Mouse (Mus musculus) frontal cortex, postnatal 14 days (tissue): ENCODE results near the gene Fam189b.
"Not testable (repeated sequence)": the region's sequence is repeated elsewhere in the genome, so short reads cannot be mapped to it uniquely, and the experiment has no call there.

Experiments used
- DNase-seq, 2 experiments: peaks; one replicate each; pipeline ENCODE4 v3.0.0; 2022; ENCODE audit warnings: low spot score in 2 of 2

The Fam189b gene

GRCm38 (mm10) chr3:89183058-89183958, at the start of gene Fam189b:
Gene Fam189b (plus strand): TSS chr3:89183143.
- peak; percentile 85 to 86 for DNase-seq

GRCm38 (mm10) chr3:89133752-89134151, 49.2 kb upstream of the Fam189b start:
- DNase-seq = no peak

DNA sequence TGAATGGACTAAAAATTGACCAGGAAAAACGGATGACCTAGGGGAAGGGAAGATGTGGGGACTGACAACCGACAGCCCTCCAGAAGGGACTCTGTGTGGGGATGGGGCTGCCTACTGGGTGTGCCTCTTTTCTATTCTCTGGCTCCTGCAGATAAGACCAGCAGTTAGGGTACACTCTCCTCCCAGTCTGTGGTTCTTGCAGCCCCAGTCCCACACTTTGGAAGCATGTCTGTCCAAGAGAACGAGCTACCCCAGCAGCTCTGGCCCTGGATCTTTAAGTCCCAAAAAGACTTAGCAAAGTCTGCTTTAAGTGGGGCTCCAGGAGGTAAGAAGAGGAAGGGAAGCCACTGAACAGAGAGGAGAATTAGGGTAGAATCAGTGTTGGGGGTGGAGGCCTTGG, 47.0 kb upstream of the Fam189b start, which contains the start of gene Pklr:
Gene Pklr, plus strand, starts transcription at position 185 of the 400 bp plus-strand sequence.
- no peak for DNase-seq

DNA sequence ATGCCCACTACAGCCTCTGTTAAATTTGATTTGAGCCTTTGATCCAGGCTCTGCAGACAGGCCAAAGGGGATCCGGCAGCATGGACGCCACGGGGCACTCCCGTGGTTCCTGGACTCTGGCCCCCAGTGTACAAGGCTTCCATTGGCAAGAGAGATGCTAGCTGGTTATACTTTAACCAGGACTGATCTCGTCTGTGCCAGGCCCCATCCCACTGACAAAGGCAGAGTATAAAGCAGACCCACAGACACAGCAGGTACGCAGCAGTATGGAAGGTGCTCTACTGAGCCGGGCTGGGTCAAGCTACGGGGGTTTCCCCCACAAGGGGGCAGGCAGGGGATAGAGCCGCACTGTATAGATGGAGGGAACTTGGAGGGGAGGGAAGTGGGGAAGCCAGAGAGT, 46.6 kb upstream of the Fam189b start:
- DNase-seq = no peak

DNA sequence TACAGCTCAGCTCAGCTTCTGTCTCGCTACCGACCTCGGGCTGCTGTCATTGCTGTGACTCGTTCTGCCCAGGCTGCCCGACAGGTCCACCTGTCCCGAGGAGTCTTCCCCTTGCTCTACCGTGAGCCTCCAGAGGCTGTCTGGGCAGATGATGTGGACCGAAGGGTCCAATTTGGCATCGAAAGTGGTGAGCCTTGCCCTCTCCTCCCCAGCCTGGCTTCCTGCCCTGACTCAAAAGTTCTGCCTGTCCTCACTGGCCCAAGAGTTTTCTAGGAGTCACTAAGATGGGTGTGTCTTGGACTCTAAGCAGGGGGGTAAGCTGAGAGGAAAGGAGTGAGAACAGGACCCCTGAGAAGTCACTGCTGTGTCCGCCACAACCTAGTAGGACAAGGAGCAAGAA, 38.1 kb upstream of the Fam189b start:
- no peak for DNase-seq

GRCm38 (mm10) chr3:89145566-89145965, 37.4 kb upstream of the Fam189b start:
- no peak for DNase-seq

GRCm38 (mm10) chr3:89147101-89147978, 35.6 kb upstream of the Fam189b start:
- DNase-seq = no peak

- DNase-seq = no peak
Observed at GRCm38 (mm10) chr3:89147979-89148311, 35.0 kb upstream of the Fam189b start.

DNA sequence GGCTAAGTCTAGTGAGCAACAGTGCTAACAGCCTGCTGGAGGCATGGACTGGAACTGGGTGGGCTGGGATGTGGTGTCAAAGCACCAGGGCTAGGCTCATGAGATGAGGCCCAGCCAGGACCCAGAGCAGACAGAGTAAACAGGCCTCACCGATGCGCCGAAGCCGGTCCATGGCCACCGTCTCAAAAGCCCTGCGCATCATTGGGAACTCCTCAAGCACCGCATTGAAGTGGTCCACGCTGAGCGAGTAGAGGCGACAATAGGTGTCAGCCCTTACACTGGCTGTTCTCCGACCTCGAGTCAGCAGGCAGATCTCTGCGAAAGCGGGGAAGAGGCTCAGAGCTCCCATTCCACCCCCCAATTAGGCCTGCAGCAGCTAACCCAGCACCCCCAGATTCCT, 34.4 kb upstream of the Fam189b start:
- DNase-seq = no peak

DNA sequence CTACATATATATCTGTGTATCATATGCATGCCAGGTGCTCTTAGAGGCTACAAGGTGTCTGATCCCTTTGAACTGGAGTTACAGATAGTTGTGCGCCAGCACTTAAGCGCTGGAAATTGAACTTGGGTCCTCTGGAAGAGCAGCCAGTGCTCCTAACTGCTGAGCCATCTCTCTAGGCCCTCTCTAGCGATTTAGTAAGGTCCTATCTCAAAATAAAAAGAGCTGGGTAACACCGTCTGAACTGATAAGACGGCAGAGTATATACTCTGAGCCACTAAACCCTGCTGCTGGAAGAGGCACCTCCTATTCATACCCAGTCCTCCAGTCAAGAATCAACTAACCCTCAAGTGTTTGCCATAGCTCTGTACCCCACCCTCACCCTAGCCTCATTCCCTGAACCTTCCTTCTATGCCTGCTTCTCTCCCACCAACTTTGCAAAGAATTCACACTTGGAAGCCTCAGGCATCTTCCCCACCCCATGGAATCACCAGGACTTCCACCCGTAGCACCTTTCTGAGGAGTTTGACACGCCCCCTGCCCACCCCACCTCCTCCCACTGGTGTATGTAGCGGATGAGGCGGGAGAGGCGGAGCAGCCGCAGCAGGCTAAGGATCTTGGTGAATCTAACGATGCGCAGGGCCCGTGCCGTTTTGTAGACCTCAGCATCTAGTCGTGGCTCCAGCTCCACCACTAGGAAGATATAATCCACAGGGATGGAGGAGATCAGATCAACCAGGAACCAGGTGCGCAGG, 30.7 kb upstream of the Fam189b start:
- no peak for DNase-seq

DNA sequence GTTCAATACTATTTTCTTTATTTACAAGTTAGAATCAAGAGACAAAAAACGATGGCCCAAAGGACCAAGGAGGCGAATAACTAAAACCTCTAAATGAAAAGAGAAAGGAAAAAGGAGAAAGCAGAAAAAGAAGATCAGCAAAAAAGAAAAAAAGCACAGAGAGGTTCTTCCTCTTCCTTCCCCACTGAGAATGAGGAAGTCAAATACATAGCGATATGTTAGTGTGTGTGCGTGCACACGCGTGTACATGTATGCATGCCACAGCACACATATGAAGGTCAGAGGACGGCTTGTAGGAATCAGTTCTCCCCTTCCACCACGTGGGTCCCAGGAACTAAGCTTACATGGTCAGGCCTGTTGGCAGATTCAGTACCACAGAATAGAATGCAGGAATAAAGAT, 26.0 kb upstream of the Fam189b start:
- DNase-seq = no peak

DNA sequence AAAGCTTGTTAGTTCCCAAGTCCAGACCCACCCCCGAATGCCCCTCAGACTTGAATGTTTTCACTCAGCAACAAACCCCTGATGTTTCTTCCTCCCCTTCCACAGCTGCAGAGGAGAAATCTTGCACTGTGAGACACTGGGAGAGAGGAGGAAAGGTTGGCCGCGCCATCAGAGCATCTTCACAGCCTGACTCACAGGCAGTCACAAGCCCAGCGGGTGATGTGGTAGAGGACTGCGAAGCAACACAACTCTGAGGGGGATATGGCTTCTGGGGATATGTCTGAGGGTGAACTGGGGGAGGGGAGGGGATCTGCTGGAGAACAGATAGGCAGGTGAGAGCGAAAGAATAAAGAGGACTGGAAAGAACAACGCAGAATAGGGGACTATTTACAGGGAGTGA, 24.3 kb upstream of the Fam189b start:
- DNase-seq = no peak

DNA sequence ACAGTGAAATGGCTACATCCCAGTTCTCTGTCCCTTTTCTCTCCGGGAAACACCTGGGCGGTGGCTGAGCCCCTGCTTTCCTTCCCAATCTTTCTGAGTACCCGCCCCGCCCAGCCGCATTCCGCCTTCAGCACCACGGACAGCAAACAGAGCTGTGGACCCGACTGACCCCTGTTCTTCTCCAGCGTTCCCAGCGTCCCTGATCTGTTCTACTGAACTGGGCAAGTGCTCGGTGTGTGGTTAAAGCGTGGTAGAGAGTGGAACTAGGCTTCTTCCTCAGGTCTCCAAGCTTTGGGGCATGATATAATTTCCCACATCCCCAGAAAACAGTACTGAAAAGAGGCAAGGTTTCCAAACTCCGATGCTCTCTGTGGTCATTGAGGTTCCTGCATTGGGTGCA, 23.7 kb upstream of the Fam189b start:
- no peak for DNase-seq

DNA sequence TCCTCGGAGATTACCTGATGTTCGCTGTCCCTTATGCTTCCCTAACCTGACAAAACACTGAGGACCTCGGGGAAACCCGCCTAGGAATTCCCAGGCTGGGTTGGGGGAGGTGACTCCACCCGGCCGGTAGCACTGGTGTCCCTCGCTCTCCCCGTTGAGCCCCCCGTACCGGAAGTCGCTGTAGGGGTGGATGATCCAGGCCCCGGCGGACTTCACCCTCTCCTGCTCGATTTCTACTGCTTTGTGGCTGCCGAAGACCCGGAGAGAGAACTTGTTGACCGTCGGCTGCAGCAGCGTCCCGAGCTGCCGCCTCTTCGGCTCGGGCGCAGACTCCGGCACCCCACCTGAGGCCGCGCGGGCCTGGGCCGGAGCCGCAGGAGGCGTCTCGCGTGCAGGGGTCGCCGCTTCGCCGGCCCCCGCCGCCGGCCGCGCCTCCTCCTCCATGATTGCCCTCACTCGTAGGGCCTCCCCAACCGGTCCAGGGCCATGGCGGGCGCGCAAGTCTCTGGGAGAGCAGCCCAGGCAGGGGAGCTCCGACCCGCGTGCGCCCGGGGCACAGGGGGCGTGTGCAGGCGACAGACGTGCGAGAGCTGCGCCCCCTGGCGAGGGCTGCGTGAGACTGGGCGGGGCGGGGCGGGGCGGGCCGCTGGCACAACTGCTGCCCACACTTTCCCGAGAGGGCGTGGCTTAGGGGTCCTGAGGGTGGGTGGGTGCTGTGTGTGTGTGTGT, 23.2 kb upstream of the Fam189b start, which contains the start of gene Hcn3:
Gene Hcn3, minus strand, starts transcription at position 581 of the 729 bp plus-strand sequence.
- no peak for DNase-seq

- not testable (repeated sequence) for DNase-seq
Observed at GRCm38 (mm10) chr3:89161207-89161606, 21.7 kb upstream of the Fam189b start.

GRCm38 (mm10) chr3:89161786-89162185, 21.2 kb upstream of the Fam189b start:
- no peak for DNase-seq

GRCm38 (mm10) chr3:89163123-89163522, 19.8 kb upstream of the Fam189b start:
- no peak for DNase-seq

DNA sequence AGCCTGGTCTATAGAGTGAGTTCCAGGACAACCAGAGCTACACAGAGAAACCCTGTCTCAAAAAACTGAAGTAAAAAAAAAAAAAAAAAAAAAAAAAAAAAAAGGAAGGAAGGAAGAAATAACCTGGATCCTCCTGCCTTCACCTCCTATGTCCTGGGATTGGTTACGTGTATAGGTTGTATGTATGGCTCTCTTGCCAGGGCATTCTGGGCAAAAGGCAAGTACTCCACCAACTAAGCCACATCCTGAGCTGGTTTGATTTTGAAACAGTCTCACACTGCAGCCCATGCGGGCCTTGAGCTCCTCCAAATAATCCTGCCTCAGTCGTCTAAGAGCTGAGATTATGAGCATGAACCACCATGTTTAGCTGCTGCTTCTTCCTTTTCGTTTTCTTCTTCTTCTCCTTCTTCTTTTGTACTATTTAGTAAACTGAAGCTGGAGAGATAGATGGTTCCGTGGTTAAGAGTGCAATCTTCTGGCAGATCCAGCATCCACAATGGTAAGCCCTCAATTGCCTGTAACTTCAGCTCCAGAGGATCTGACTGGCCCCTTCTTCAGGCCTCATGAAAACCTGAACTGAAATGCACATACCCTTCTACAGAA, 19.2 kb upstream of the Fam189b start:
- no peak for DNase-seq

DNA sequence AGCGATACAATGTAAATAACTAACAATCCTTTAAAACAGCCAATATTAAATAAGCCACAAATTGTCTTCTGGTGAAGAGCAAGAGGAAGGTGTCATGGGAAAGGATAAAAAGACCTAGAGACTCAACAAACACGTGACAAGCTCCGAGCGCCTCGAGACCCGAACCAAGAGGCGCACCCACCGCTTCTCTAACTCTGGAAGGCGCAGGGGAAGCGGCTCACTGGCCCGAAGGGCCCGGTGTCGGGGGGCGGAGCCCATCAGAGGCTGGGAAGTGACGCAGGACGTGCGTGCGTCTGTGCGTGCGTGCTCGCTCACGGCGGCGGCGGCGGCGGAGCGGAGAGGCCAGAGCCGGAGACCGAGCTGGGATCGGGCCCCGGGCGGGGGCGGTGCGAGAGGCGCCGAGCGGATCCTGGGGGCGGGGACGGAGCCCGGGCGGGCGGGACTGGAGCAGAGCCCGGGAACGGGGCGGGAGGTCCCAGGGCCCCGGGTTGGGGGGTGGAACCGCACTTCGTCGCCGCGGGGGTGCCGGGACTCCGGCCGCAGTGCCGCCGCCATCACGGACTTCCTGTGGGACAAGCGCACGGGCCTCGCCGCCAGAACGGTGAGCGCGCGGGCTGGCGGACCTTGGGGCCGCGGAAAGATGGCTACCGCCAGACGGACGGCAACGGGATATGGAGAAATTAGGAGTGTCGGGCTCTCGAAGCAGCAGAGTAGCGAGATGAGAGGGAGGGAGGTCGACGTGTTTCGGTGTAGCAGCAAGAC, 18.3 kb upstream of the Fam189b start, which contains the start of gene Clk2:
Gene Clk2, plus strand, starts transcription at position 290 of the 762 bp plus-strand sequence.
- peak; percentile 81 to 90 for DNase-seq
